Mouse (Mus musculus) heart, embryonic 12.5 days (tissue): ENCODE measurements around the gene Mroh3. TPM values are rescaled to one million over a fixed set of nuclear protein-coding genes. Genes with fewer than 3 reads are reported as not detected.
A peak's percentile ranks its signal among the peaks of the same experiment; 100 is the strongest.

ENCODE experiments used
- ATAC-seq: fragments of 200-750 bp; cut with Nextera tagmentation; 2 replicates; pipeline ENCODE4 v1.8.0; 2017; ENCODE audit warnings: moderate TSS enrichment, moderate library complexity; ENCODE audit not compliant: insufficient number of reproducible peaks, low FRiP score
- H3K27ac ChIP-seq: fragments of 300-500 bp; sonication (generic); 2 replicates; pipeline ENCODE4 v1.5.1; 2016; ENCODE audit warnings: mild to moderate bottlenecking, moderate library complexity; ENCODE audit not compliant: poor library complexity, severe bottlenecking
- H3K27me3 ChIP-seq: fragments of 300-500 bp; sonication (generic); replicated peaks from 2 replicates; pipeline ENCODE4 v1.6.1; 2016; ENCODE audit warnings: mild to moderate bottlenecking, moderate library complexity
- H3K36me3 ChIP-seq: fragments of 300-500 bp; sonication (generic); 2 replicates; pipeline ENCODE4 v1.6.1; 2016; ENCODE audit warnings: mild to moderate bottlenecking, moderate library complexity
- H3K4me1 ChIP-seq: fragments of 300-500 bp; sonication (generic); replicated peaks from 2 replicates; pipeline ENCODE4 v1.6.1; 2016; ENCODE audit warnings: mild to moderate bottlenecking
- H3K4me2 ChIP-seq: fragments of 300-500 bp; sonication (generic); 2 replicates; pipeline ENCODE4 v1.6.1; 2016; ENCODE audit warnings: mild to moderate bottlenecking, moderate library complexity
- H3K4me3 ChIP-seq: fragments of 300-500 bp; sonication (generic); 2 replicates; pipeline ENCODE4 v1.5.1; 2016; ENCODE audit warnings: mild to moderate bottlenecking
- H3K9ac ChIP-seq: fragments of 300-500 bp; sonication (generic); 2 replicates; pipeline ENCODE4 v1.6.1; 2016; ENCODE audit warnings: mild to moderate bottlenecking, moderate library complexity
- H3K9me3 ChIP-seq: fragments of 300-500 bp; sonication (generic); replicated peaks from 2 replicates; pipeline ENCODE4 v1.6.1; 2016; ENCODE audit warnings: mild to moderate bottlenecking, moderate library complexity
- WGBS: fragments of 180-500 bp; shearing (Covaris S2); methylation state at CpG from one replicate; pipeline ENCODE4 v1.1.7; 2016; 5-methylcytosine and 5-hydroxymethylcytosine counted together
- polyA plus RNA-seq: library from polyadenylated mRNA; unstranded; fragments of >200 nt; fragmentation: Nextera tagmentation; extraction: Ambion mirVana; gene quantifications from 2 replicates; pipeline ENCODE4 v1.2.1, GENCODE M21; 2016

The Mroh3 gene
- polyA plus RNA-seq = not detected in 2 replicates

- no peak within 1 kb of the TSS for H3K4me3 ChIP-seq
- H3K9me3 ChIP-seq = no peaks in the 10 kb centered on the region
- 0 out of 2 replicates have a peak, but pooled peaks have one; percentile 53 for ATAC-seq
- H3K9ac ChIP-seq = no peak within 1 kb of the TSS
- no peak within 1 kb of the TSS for H3K27ac ChIP-seq
- no peaks in the 10 kb centered on the region for H3K36me3 ChIP-seq
- 24% methylated on average over 3 of the region's 3 CpGs for WGBS
- H3K27me3 ChIP-seq = no peaks in the 10 kb centered on the region
- no peaks in the 10 kb centered on the region for H3K4me1 ChIP-seq
- no peak within 1 kb of the TSS for H3K4me2 ChIP-seq
These were observed at the start of gene Mroh3 for GRCm38 (mm10) chr1:136212803-136213202. TSS of gene Mroh3 (minus strand) at chr1:136212828.

- Histone ChIP-seq H3K27ac (no peak within 1 kb of the TSS), H3K4me3 (peak within 1 kb of the TSS; percentile 60), H3K27me3 (peaks cover 82% of the 10 kb centered on the region), H3K4me2 (peak within 1 kb of the TSS; percentile 99), H3K9ac (peak within 1 kb of the TSS; percentile 72), H3K9me3 (no peaks in the 10 kb centered on the region), H3K4me1 (peaks cover 20% of the 10 kb centered on the region), H3K36me3 (no peaks in the 10 kb centered on the region)
- 0 out of 2 replicates have a peak, but pooled peaks have one; percentile 10 for ATAC-seq
- WGBS = 8% methylated on average over 28 of the region's 28 CpGs
These were observed 48.1 kb upstream of the Mroh3 start, which contains the start of gene Gpr25 for GRCm38 (mm10) chr1:136260635-136261238. TSS of gene Gpr25 (minus strand) at chr1:136260873.

DNA sequence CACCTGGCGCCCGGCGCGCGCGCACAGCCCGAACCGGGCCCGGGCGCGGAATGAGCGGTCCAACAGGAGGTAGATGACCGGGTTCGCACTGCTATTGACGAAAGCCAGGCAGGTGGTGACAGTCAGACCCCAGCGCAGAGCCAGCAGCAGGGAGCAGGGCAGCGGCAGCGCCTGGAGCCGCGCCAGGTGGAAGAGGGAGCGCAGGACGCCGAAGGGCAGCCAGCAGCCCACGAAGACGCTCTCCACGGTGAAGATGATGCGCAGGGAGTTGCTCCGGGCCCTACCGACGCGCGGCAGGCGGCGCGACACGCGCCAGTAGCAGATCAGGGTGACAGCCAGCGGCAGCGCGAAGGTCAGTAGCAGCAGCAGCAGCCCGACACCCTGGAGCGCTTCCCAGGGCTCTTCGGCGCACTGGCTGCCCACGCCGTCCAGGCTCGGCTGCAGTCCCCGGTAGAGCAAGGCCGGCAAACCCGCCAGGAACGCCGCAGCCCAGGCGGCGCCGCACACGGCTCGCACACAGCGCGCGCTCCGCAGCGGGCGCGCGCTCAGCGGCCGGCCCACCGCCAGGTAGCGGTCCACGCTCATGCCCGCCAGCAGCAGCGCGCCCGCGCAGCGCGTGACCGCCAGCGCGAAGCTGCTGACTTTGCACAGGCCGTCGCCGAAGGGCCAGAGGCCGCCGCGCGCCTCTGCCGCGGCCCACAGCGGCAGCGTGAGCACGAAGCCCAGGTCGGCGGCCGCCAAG, 47.4 kb upstream of the Mroh3 start:
- under 1% methylated on average over 95 of the region's 95 CpGs for WGBS
- Histone ChIP-seq H3K27me3 (peaks cover 82% of the 10 kb centered on the region), H3K4me1 (peaks cover 27% of the 10 kb centered on the region), H3K9me3 (no peaks in the 10 kb centered on the region), H3K27ac (no peak overlapping the region), H3K4me3 (peak overlapping the region; percentile 60), H3K36me3 (no peaks in the 10 kb centered on the region), H3K9ac (peak overlapping the region; percentile 72), H3K4me2 (peak overlapping the region; percentile 99)
- ATAC-seq = peak; percentile 66

- 0 out of 2 replicates have a peak, but pooled peaks have one; percentile 5 for ATAC-seq
- no peak overlapping the region for H3K27ac ChIP-seq
- peaks cover 28% of the 10 kb centered on the region for H3K4me1 ChIP-seq
- WGBS = 3% methylated on average over 16 of the region's 16 CpGs
- H3K9me3 ChIP-seq = no peaks in the 10 kb centered on the region
- peak overlapping the region; percentile 72; the same call in 1 of the 2 replicates for H3K9ac ChIP-seq
- no peaks in the 10 kb centered on the region for H3K36me3 ChIP-seq
- H3K4me2 ChIP-seq = peak overlapping the region; percentile 99
- H3K27me3 ChIP-seq = peaks cover 81% of the 10 kb centered on the region
- peak overlapping the region; percentile 60 for H3K4me3 ChIP-seq
These were observed 46.9 kb upstream of the Mroh3 start for GRCm38 (mm10) chr1:136259543-136259892.

GRCm38 (mm10) chr1:136258495-136258894, 45.9 kb upstream of the Mroh3 start:
- Histone ChIP-seq H3K4me1 (peaks cover 28% of the 10 kb centered on the region), H3K4me2 (no peak overlapping the region), H3K36me3 (no peaks in the 10 kb centered on the region), H3K27me3 (peaks cover 76% of the 10 kb centered on the region), H3K4me3 (no peak overlapping the region), H3K9ac (no peak overlapping the region), H3K9me3 (no peaks in the 10 kb centered on the region), H3K27ac (no peak overlapping the region)
- 74% methylated on average over 9 of the region's 9 CpGs for WGBS
- ATAC-seq = no peak

- 31% methylated on average over 8 of the region's 8 CpGs for WGBS
These were observed 43.0 kb upstream of the Mroh3 start for GRCm38 (mm10) chr1:136255657-136256056.

DNA sequence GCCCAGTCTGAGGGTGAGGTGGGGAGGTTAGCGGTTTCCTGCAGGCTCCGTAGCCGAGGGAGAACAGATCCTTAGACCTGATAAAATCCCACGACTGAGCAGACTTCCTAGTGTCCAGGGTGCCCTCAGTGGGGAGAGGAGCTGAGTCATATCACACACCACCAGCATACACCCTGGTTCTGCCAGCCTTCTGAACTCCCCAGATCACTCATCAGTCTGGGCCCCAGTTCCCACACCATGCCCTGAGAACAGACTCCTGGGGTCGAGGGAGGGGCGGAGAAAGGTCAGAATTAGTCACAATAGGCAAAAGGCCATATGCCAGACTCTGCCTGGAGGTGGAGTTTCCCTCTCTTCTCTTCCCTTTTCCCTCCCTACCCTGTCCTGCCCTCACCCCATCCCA, 42.5 kb upstream of the Mroh3 start:
- H3K4me3 ChIP-seq = no peak overlapping the region
- H3K9me3 ChIP-seq = no peaks in the 10 kb centered on the region
- no peak overlapping the region for H3K4me2 ChIP-seq
- H3K36me3 ChIP-seq = no peaks in the 10 kb centered on the region
- peaks cover 19% of the 10 kb centered on the region for H3K4me1 ChIP-seq
- no peak overlapping the region for H3K9ac ChIP-seq
- ATAC-seq = no peak
- H3K27ac ChIP-seq = no peak overlapping the region
- peaks cover 43% of the 10 kb centered on the region for H3K27me3 ChIP-seq
- 24% methylated on average over 6 of the region's 6 CpGs for WGBS

More at GRCm38 (mm10) chr1:136255657-136256056, 43.0 kb upstream of the Mroh3 start:
- no peaks in the 10 kb centered on the region for H3K9me3 ChIP-seq
- H3K4me3 ChIP-seq = no peak overlapping the region
- peaks cover 23% of the 10 kb centered on the region for H3K4me1 ChIP-seq
- H3K27me3 ChIP-seq = peaks cover 47% of the 10 kb centered on the region
- no peak for ATAC-seq
- H3K27ac ChIP-seq = no peak overlapping the region
- H3K36me3 ChIP-seq = no peaks in the 10 kb centered on the region
- no peak overlapping the region for H3K9ac ChIP-seq
- H3K4me2 ChIP-seq = no peak overlapping the region

DNA sequence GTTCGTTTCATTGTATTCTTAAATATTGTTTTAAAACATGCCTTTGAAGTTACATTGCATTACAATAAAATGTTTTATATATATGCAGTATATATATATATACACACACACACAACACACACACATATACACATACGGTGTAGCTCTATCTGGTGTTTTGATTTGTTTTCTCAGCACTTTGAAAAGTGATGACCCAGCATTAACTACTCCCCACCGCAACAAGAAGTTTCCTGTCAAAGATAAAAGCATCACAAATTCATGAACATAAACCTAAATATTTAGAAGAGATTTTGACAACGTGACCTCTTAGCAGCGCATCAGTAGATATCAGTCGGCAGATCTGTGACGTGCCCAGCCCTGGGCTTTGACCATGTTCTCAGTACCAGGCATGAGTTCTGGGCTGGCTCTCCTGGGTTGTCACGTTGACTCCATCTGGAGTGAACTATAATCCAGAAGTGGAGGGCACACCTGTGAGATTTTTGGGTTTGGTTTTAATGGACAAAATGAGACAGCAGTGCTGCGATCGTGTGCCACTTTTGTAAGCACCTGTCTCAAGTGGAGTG, 42.0 kb upstream of the Mroh3 start:
- no peak for ATAC-seq
- H3K27ac ChIP-seq = no peak overlapping the region
- no peak overlapping the region for H3K4me3 ChIP-seq
- H3K4me1 ChIP-seq = peaks cover 13% of the 10 kb centered on the region
- H3K27me3 ChIP-seq = peaks cover 37% of the 10 kb centered on the region
- no peaks in the 10 kb centered on the region for H3K9me3 ChIP-seq
- no peaks in the 10 kb centered on the region for H3K36me3 ChIP-seq
- H3K9ac ChIP-seq = no peak overlapping the region
- WGBS = 80% methylated on average over 10 of the region's 10 CpGs
- H3K4me2 ChIP-seq = no peak overlapping the region

DNA sequence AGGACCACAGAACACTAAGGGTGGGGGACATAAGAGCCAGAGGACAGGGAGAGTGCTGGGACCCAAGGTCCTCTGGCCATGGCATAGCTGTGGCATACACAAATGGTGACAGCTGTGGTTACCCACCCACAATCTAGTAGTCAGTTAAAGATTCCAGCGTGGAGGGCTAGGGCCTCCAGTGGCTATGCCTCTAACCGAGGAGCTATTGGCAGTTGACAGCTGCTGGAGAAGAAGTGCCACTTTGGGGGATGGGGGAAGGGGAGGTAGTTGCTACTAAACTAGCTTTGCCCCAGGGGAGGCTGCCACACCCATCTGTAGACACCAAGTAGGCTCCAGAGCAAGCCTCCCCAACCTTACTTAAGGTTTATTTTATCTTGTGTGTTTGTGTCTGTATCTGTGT, 40.8 kb upstream of the Mroh3 start:
- no peak overlapping the region for H3K27ac ChIP-seq
- no peaks in the 10 kb centered on the region for H3K9me3 ChIP-seq
- no peak overlapping the region for H3K4me3 ChIP-seq
- no peak overlapping the region for H3K9ac ChIP-seq
- peaks cover 26% of the 10 kb centered on the region for H3K27me3 ChIP-seq
- no peak for ATAC-seq
- H3K36me3 ChIP-seq = no peaks in the 10 kb centered on the region
- H3K4me1 ChIP-seq = peaks cover 11% of the 10 kb centered on the region
- H3K4me2 ChIP-seq = no peak overlapping the region
- WGBS = 15% methylated on average over 2 of the region's 2 CpGs

GRCm38 (mm10) chr1:136249662-136250061, 37.0 kb upstream of the Mroh3 start:
- WGBS = 71% methylated on average over 5 of the region's 5 CpGs
- no peak overlapping the region for H3K9ac ChIP-seq
- H3K36me3 ChIP-seq = no peaks in the 10 kb centered on the region
- H3K4me1 ChIP-seq = no peaks in the 10 kb centered on the region
- no peak for ATAC-seq
- no peak overlapping the region for H3K27ac ChIP-seq
- H3K4me2 ChIP-seq = no peak overlapping the region
- H3K9me3 ChIP-seq = no peaks in the 10 kb centered on the region
- H3K27me3 ChIP-seq = no peaks in the 10 kb centered on the region; the same call in 1 of the 2 replicates
- no peak overlapping the region for H3K4me3 ChIP-seq

GRCm38 (mm10) chr1:136247393-136247792, 34.8 kb upstream of the Mroh3 start:
- H3K27ac ChIP-seq = no peak overlapping the region
- H3K9ac ChIP-seq = no peak overlapping the region
- H3K27me3 ChIP-seq = no peaks in the 10 kb centered on the region; the same call in 1 of the 2 replicates
- H3K36me3 ChIP-seq = no peaks in the 10 kb centered on the region
- H3K9me3 ChIP-seq = no peaks in the 10 kb centered on the region
- H3K4me3 ChIP-seq = no peak overlapping the region
- H3K4me2 ChIP-seq = no peak overlapping the region
- ATAC-seq = no peak
- WGBS = 79% methylated on average over 5 of the region's 5 CpGs
- no peaks in the 10 kb centered on the region for H3K4me1 ChIP-seq
